Mouse (Mus musculus) spleen, adult 2 months (tissue): ENCODE results near the gene Sema3g.

Experiments used
- CTCF ChIP-seq: fragments of 200-500 bp; IDR thresholded peaks from 2 replicates; pipeline ENCODE4 v1.5.1; 2011; ENCODE audit warnings: mild to moderate bottlenecking, inconsistent platforms; ENCODE audit not compliant: insufficient read depth, insufficient read length, insufficient replicate concordance; ENCODE audit errors: extremely low read depth
- POLR2A ChIP-seq: fragments of 200-500 bp; IDR thresholded peaks from 2 replicates; pipeline ENCODE4 v1.6.1; 2011; ENCODE audit warnings: low read depth, low read length, inconsistent platforms

GRCm38 (mm10) chr14:31214684-31215083, 3.0 kb upstream of the Sema3g start:
- TF ChIP-seq CTCF (no peak), POLR2A (no peak)
